Mouse (Mus musculus): Measurements from ENCODE around the gene Bri3.

Gene Bri3

GRCm38 (mm10) chr5:144418456-144418855, 174.2 kb downstream of the Bri3 start:
- DNase-seq (ENCODE audit: extremely low read depth, low read depth), result no peak

DNA sequence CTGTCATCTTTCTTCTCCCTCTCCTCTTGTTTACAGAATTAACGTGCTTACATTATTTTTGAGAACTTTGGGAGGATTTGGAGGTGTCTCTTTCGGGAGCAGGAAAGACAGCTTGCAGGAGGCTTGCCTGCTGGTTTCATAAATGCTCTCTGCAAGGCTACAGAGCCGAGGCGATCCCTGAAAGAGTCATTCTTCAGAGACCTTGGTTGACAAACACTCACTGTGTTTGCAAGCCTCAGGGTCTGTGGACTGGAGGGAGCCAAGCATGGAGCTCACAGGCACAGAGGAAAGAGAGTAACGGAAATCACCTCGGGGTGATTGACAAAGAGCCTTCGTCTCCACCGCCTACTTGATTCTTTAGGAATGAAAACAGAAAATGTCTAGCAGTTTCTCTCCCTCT, 175.8 kb downstream of the Bri3 start:
- no peak for DNase-seq (ENCODE audit: extremely low read depth, low read depth)

DNA sequence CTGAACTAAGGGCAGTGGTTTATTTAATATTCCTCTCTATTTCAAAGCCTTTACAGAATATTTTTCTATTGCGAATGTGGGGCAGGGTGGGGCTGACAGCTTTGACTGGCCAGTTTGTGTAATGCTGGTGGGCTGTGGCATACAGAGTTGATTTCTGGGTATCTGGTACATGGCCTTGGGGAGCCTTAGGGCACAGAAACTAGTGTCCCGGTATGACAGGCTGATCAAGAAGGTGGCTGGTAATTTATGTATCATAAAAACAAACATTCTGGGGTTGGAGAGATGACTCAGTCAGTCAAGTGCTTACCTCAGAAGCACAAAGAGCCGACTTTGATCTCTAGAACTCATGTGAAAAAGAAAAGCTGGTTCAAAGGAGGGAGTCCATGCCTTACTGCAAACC, 182.5 kb downstream of the Bri3 start:
- DNase-seq (ENCODE audit: extremely low read depth, low read depth), result no peak

DNA sequence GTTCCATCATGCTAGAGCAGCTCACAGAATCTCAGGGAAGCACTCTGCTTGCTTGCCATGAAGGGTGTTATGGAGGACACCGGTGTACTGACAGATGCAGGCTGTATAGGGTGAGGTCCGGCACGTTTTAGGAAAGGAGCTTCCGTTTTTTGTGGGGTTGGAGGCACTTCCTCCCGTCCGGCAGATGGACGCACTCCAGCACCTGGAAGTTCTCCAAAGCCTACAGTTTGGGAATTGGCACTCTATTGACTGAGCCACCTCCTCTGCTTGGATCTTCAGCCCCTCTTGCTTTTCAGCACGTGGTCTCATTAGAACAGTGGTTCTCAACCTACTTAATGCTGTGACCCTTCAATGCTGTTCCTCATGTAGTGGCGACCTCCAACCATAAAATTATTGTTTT, 183.6 kb downstream of the Bri3 start:
- no peak for DNase-seq (ENCODE audit: extremely low read depth, low read depth)

DNA sequence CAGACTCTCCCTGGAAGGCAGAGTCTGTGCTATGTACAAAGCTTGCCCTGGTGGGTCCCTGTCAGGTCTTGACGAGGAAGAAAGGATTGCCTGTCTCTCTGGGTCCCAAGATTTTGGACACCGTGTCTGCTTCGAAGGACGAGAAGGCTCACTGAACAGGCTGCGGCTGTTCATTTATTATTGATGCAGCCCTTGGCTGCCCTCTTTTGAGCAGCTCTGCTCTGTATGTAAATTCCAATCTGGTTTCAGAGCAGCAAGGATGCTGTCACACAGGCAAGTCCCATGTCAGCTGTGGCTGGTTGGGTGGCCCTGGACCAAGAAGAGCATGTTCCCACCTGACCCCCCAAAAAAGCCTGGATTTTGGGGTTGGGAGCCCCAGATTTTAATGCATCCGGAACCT, 187.2 kb downstream of the Bri3 start:
- DNase-seq (ENCODE audit: extremely low read depth, low read depth), result no peak

GRCm38 (mm10) chr5:144439286-144440040, 195.2 kb downstream of the Bri3 start:
- DNase-seq (ENCODE audit: extremely low read depth, low read depth), result no peak

GRCm38 (mm10) chr5:144441831-144442271, 197.6 kb downstream of the Bri3 start:
- no peak for DNase-seq (ENCODE audit: extremely low read depth, low read depth)

DNA sequence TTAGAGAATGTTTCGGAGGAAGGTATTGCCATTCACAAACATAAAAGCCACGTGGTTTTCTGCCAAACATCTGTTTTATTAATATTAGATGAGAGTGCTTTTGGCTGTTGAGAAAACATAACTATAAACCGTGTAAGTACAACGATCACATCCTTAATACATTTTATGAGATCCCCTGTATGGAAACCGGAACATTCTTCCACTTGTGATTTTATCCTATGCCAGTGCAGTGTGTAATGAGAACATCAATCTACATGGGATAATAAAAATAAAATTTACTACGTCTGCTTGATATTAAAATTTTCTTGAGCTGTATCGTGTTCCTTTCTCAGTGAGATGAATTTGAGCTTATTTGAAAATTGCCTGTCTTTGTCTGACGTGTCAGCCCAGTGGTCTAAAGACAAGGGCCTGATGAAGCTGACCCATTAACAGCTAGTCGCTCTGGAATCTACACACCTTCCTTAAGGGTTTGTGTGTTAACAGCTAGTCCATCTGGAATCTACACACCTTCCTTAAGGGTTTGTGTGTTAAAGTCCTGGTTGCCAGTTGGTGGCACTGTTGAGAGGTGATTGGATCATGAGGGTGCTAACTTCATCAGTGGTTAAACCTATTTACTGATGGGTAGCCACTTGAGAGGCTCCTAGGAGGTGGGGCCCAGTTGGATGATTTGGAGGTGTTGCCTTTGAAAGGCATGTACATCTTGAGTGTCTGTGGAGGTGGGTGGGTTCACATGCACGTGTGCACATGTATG, 202.4 kb downstream of the Bri3 start:
- no peak for DNase-seq (ENCODE audit: extremely low read depth, low read depth)

DNA sequence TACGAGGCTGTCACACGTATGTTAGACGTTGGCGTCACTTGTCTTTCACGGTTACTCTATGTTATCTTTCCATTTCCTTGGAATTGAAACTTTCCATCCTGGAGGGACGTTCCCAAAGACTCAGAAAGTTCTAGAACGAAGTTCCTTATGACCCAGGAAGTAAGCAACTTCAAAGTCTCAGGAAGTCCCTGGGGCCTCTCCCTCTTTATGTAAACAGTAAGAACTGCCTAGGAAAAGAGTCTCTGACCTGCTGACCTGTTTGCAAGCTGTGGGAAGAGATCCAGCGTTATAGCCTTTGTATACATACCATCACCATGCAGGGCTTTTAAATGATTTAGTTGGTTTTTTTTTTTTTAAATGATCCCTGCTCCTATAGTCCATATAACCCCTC, 203.0 kb downstream of the Bri3 start:
- no peak for DNase-seq (ENCODE audit: extremely low read depth, low read depth)

GRCm38 (mm10) chr5:144447975-144448374, 203.7 kb downstream of the Bri3 start:
- DNase-seq (ENCODE audit: extremely low read depth, low read depth), result no peak

DNA sequence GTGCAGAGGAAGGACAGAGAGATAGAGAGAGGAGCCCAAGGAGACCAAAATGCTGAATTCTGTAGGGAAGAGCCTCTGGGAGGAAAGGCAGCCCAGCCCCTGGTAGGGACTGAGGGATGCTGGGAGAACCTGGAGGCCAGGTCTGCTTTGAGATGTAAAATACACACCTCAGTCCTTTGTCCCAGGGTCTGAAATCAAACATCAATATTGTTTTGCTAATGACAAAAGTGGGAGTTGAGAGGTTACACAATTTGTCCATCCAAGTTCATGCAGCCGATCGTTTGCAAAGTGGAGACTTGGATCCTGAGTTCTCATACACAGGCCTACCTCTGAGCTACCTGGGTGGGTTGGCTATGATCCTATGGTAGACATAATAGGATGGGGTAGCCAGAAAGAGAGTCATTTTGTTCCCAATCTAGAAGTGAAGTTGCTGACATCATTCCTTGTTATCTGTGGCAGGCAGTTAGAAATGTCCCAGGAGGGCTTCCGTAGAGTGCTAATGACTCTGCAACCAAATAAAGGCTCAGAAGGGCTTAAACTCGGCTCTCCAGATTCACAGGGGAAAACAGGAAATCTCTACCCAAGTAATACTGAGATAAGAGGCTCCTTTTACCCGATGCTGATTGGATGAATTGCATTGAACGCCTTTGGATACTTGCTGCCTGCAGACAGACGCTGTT, 208.7 kb downstream of the Bri3 start:
- DNase-seq (ENCODE audit: extremely low read depth, low read depth), result no peak

DNA sequence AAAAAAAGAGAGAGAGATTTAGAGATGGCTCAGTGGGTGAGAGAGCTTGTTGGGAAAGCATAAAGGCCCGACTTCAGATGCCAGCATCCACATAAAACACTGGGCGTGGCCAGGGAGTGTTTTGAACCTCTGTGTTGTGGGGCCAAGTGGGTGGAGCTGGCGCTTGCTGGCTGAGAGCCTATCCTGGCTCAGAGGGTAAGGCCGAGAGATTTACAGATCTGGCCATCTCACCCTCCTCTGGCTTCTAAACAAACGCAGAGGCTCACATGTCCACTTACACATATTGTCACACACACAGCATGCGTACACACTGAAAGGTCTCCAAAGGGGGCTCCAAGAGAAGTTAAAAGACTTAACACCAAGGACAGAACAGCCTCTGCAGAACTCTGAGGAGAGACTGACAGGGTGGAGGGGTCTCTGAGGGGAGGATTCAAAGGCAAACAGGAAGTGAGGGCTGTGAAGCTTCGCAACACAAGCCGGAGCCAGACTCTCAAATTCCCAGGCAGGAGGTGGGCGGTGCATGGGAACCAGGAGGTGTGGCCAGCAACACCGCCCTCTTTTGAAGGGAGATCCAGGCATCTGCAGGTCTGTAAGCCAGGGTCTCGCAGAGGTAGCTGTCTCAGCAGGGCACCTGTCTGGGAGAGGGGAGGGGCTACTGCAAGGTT, 213.5 kb downstream of the Bri3 start:
- DNase-seq (ENCODE audit: extremely low read depth, low read depth), result no peak

DNA sequence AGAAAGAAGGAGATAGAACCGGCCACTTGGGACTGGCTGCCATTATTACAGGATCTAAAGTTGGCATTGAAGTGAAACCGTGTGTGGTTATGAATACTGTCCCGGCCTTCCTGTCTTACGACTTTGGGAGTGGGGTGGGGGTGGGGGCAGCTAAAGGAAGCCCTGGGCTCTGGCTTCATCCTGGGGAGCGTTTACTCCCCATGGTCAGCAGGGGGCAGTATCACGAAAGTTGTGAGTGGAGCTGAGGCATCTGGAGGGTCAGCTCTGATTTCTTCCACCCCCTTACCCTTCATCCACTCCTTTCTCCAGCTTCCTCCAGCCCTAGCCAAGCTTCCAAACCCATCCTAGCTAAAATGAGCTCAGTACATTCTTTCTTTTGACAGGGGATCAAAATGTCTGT, 222.8 kb downstream of the Bri3 start:
- no peak for DNase-seq (ENCODE audit: extremely low read depth, low read depth)

DNA sequence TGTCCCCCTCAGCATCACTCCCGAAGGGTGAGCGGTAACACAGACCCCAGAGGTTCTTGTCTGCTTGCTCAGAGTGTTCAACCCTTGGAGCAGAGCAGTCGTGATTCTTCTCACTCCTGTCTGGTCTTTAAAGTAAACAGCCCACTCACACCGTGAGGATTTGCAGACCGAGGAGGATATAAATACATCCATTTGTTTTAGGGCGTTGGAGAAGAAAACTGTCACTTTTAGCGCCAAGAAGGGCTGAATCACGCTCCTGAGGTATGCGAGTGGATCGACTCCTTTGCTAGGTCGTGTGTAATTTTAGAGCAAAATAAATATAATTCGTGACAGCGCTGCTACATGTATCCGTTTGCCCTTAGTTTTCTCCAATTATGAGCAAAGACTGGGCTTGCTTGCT, 228.8 kb downstream of the Bri3 start:
- no peak for DNase-seq (ENCODE audit: extremely low read depth, low read depth)

DNA sequence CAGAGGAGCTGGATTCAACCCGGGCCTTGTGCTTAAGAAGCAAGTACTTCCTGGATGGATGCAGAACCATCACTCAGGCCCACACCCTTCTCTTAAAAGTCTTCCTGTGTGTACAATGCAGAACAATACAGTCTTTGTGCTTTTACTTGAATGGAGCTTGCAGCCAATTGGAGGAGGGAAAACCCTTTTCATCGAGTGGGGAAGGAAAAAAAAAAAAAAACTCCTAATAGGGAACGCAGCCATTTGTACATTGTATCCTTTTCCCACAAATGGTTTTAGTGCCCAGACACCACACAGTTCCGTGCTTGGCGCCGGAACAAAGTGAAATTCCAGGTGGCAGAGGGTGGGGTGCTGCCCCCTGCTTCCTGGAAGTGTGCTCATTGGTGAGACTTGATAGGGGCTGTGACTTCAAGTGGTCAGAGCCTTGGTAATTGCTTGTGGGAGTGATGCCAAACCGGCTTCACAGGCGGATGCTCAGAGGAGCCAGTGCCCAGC, 235.5 kb downstream of the Bri3 start:
- no peak for DNase-seq (ENCODE audit: extremely low read depth, low read depth)

GRCm38 (mm10) chr5:144483659-144484375, 239.6 kb downstream of the Bri3 start:
- DNase-seq (ENCODE audit: extremely low read depth, low read depth), result no peak

- no peak for DNase-seq (ENCODE audit: extremely low read depth, low read depth)
Observed at GRCm38 (mm10) chr5:144491308-144491707, 247.1 kb downstream of the Bri3 start.

Measured in MEL-GATA-1-ER (cell line).